Mouse (Mus musculus) adrenal gland, postnatal 25 days (tissue): ENCODE measurements around the gene Vkorc1l1. TPM values are rescaled to one million over a fixed set of nuclear protein-coding genes. Genes with fewer than 3 reads are reported as not detected.

ENCODE experiments used
- total RNA-seq: library from RNA; stranded (reverse); gene quantifications from 2 replicates; pipeline ENCODE4 v1.2.3, GENCODE M21; 2021

The Vkorc1l1 gene
- total RNA-seq, 1 experiment from 2014 or later = 30.8 TPM

Other genes with a start within 250 kb of the Vkorc1l1 start
- gene Sept14, start 233.5 kb upstream of the Vkorc1l1 start, total RNA-seq = not detected in 2 replicates
- 96.8 and 110 TPM in 2 replicates for gene Mrps17, start 226.5 kb upstream of the Vkorc1l1 start, total RNA-seq
- gene Nipsnap2, start 216.9 kb upstream of the Vkorc1l1 start, total RNA-seq = 117 and 132 TPM in 2 replicates
- gene Psph, start 154.5 kb upstream of the Vkorc1l1 start, total RNA-seq = 18.9 and 20.5 TPM in 2 replicates
- 45.5 and 58.2 TPM in 2 replicates for gene Sumf2, start 95.0 kb upstream of the Vkorc1l1 start, total RNA-seq
- gene Chchd2, start 54.5 kb upstream of the Vkorc1l1 start, total RNA-seq = 798 and 898 TPM in 2 replicates
- 1.8 and 2.1 TPM in 2 replicates for gene Zbed5, start 46.2 kb upstream of the Vkorc1l1 start, total RNA-seq
- gene Phkg1, start 43.4 kb upstream of the Vkorc1l1 start, total RNA-seq = 3.1 and 3.2 TPM in 2 replicates
- gene Nupr1l, start 33.4 kb upstream of the Vkorc1l1 start, total RNA-seq = 1.9 and 6.0 TPM in 2 replicates
- gene Gusb, start 61.1 kb downstream of the Vkorc1l1 start, total RNA-seq = 55.0 and 62.3 TPM in 2 replicates
- 116 and 167 TPM in 2 replicates for gene Asl, start 87.3 kb downstream of the Vkorc1l1 start, total RNA-seq
- gene Crcp, start 87.3 kb downstream of the Vkorc1l1 start, total RNA-seq = 43.9 and 48.0 TPM in 2 replicates
- gene Tpst1, start 131.4 kb downstream of the Vkorc1l1 start, total RNA-seq = 48.5 and 55.1 TPM in 2 replicates
- 18.1 and 21.6 TPM in 2 replicates for gene Kctd7, start 202.9 kb downstream of the Vkorc1l1 start, total RNA-seq
- 37.2 and 47.9 TPM in 2 replicates for gene Rabgef1, start 229.8 kb downstream of the Vkorc1l1 start, total RNA-seq